Mouse (Mus musculus) adrenal gland (tissue): ENCODE data around the gene Aatk.

ENCODE experiments used
- intact Hi-C: fragments of 180-260 bp; cut with DNase I; formaldehyde crosslinking; loops from one replicate; pipeline ENCODE4 v1.15.1; 2025

The Aatk gene

GRCm38 (mm10) chr11:120002041-120002440 is 44.9 kb downstream of the Aatk start:
- intact Hi-C loops: no loop called here

- intact Hi-C loops: no loop called here
Observed at GRCm38 (mm10) chr11:119997351-119997750, 49.6 kb downstream of the Aatk start.

- intact Hi-C loops: loop anchor here (2.0 to 5.0 kb wide), 2 partner anchors 57 to 79 kb away; partner anchors contain the start of gene Chmp6
Observed at GRCm38 (mm10) chr11:119991338-119991678, 55.7 kb downstream of the Aatk start.

GRCm38 (mm10) chr11:119990658-119991337 is 56.2 kb downstream of the Aatk start:
- intact Hi-C loops: loop anchor here (2.0 to 5.0 kb wide), 2 partner anchors 56 to 78 kb away; partner anchors contain the start of gene Chmp6

- intact Hi-C loops: no loop called here
Observed at GRCm38 (mm10) chr11:119989115-119989564, 57.8 kb downstream of the Aatk start.

- intact Hi-C loops: no loop called here
Observed at GRCm38 (mm10) chr11:119988391-119988790, 58.6 kb downstream of the Aatk start.

- intact Hi-C loops: no loop called here
Observed at GRCm38 (mm10) chr11:119987876-119988275, 59.1 kb downstream of the Aatk start.

- intact Hi-C loops: no loop called here
Observed at GRCm38 (mm10) chr11:119986751-119987425, 60.1 kb downstream of the Aatk start.

- intact Hi-C loops: no loop called here
Observed at GRCm38 (mm10) chr11:119983151-119983550, 63.8 kb downstream of the Aatk start.

- intact Hi-C loops: no loop called here
Observed at GRCm38 (mm10) chr11:119982236-119982635, 64.7 kb downstream of the Aatk start.

GRCm38 (mm10) chr11:119981769-119982168 is 65.2 kb downstream of the Aatk start:
- intact Hi-C loops: no loop called here

- intact Hi-C loops: no loop called here
Observed at GRCm38 (mm10) chr11:119979596-119980385, 67.2 kb downstream of the Aatk start.

GRCm38 (mm10) chr11:119978701-119979100 is 68.3 kb downstream of the Aatk start:
- intact Hi-C loops: no loop called here

- intact Hi-C loops: no loop called here
Observed at GRCm38 (mm10) chr11:119975739-119976501, 71.0 kb downstream of the Aatk start.

- intact Hi-C loops: no loop called here
Observed at GRCm38 (mm10) chr11:119973789-119974188, 73.2 kb downstream of the Aatk start.

- intact Hi-C loops: no loop called here
Observed at GRCm38 (mm10) chr11:119970021-119970851, 76.7 kb downstream of the Aatk start.

- intact Hi-C loops: no loop called here
Observed at GRCm38 (mm10) chr11:119967892-119968291, 79.1 kb downstream of the Aatk start.

- intact Hi-C loops: no loop called here
Observed at GRCm38 (mm10) chr11:119967401-119967800, 79.6 kb downstream of the Aatk start.

- intact Hi-C loops: no loop called here
Observed at GRCm38 (mm10) chr11:119966294-119966693, 80.7 kb downstream of the Aatk start.

GRCm38 (mm10) chr11:119965053-119965452 is 81.9 kb downstream of the Aatk start:
- intact Hi-C loops: no loop called here
